Mouse (Mus musculus) monocyte, adult 5-6 weeks (primary cell): ENCODE measurements around the gene Alox12e. TPM values are rescaled to one million over a fixed set of nuclear protein-coding genes. Genes with fewer than 3 reads are reported as not detected.
A peak's percentile ranks its signal among the peaks of the same experiment; 100 is the strongest.

ENCODE experiments used
- ATAC-seq: fragments of 153-309, 156-312 bp; replicated peaks from 2 replicates; pipeline ENCODE4 v1.8.0; 2017; ENCODE audit warnings: mild to moderate bottlenecking; ENCODE audit not compliant: low TSS enrichment, insufficient number of reproducible peaks, severe bottlenecking, poor library complexity, low FRiP score
- total RNA-seq: library from RNA; stranded (forward); fragments of 200-1000, 200-491, 200-594 nt; gene quantifications from 3 replicates; pipeline ENCODE4 v1.2.3, GENCODE M21; 2017

Gene Alox12e
- total RNA-seq, 1 experiment from 2014 or later, result not detected

- ATAC-seq, result no peak
Measured at GRCm38 (mm10) chr11:70291235-70291634, 31.2 kb downstream of the Alox12e start.

DNA sequence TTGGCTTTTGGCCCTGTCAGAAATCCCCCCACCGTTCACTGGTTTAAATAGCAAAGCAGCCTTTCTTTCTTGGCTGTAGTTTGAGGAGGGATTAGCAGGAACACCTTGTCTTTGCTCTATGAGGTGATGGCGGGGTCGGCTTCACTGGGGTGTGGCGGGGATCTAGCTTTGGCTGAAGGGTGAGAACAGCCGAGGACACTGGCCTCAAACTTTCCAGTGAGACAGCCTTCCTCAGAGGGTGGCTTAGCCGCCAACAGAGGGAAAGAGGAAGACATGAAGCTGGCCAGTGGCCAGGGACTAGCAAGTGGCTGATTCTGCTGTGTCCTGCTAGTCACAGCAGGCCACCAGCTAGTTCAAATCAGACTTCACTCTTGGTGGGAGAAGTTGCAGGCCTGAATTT lies 33.2 kb downstream of the Alox12e start:
- ATAC-seq, result no peak

GRCm38 (mm10) chr11:70288102-70288501 lies 34.3 kb downstream of the Alox12e start:
- ATAC-seq, result no peak

DNA sequence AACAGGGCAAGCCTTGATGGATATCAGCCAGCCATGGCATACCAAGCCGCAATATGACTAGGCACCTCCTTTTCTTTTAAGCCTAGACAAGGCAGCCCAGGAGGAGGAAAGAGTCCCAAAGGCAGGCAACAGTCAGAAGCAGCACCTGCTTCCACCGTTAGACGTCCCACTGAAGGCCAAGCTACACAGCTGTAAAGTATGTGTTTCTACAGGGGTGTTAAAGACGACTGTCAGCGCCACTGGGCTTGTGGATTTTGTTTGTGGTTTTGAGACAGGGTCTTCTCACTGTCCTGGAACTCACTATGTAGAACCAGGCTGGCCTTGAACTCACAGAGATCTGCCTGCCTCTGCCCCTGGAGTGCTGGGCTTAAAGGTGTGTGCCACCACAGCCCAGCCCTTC lies 36.7 kb downstream of the Alox12e start:
- ATAC-seq, result no peak

DNA sequence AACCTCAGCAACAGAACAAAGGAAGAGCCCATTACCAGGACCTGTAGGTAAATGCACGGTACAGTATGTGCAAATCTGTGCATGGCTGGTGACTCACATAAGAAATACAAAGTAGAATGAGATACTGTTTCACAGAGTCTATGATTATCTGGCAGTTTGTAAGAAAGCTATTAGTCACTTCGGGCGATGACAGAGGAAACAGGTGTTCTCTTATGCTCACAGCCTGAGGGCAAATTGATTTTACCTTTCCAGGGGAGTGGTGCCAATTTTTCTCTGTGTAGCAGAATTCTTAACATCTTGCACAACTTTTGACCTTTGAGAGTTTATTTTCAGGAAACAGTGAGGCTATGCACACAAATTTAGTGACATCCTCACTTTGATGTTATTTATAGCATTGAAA lies 37.7 kb downstream of the Alox12e start:
- no peak for ATAC-seq

GRCm38 (mm10) chr11:70283666-70284065 lies 38.8 kb downstream of the Alox12e start:
- ATAC-seq, result no peak

DNA sequence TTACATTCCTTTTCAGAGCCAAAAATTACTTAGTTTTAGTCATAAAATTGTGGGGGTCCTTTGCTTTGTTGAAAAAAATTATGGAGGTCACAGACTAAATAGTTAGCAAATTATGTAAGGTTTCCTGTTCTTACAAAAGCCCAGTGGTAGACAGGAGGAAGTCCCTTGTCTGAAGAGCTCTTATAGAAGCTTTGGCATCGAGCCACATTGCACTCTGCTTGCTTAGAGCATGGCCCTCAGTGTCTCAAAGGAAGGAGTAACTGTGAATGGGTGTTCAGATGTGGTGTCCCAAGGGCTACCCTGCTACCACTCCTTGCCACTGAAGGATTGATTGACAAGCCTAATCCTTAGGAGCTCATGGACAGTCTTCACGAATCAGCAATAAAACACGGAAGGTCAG lies 42.0 kb downstream of the Alox12e start:
- ATAC-seq, result peak; percentile 66

- no peak for ATAC-seq
Measured at GRCm38 (mm10) chr11:70278961-70279360, 43.5 kb downstream of the Alox12e start.

GRCm38 (mm10) chr11:70271641-70272040 lies 50.8 kb downstream of the Alox12e start:
- no peak for ATAC-seq

- ATAC-seq, result no peak
Measured at GRCm38 (mm10) chr11:70266405-70266804, 56.0 kb downstream of the Alox12e start.

GRCm38 (mm10) chr11:70265819-70266218 lies 56.6 kb downstream of the Alox12e start:
- ATAC-seq, result no peak

Other genes starting within 250 kb of the Alox12e start
- 2.8 TPM in 1 of 3 replicates, not detected in the others for gene Asgr2, start 230.0 kb downstream of the Alox12e start, total RNA-seq
- gene Mgl2, start 192.3 kb downstream of the Alox12e start, total RNA-seq, result 0.38 to 0.39 TPM in 2 of 3 replicates, not detected in the other
- gene Clec10a, start 166.4 kb downstream of the Alox12e start, total RNA-seq, result 5.3 to 21.7 TPM (median 15.6 TPM) in 3 replicates
- not detected in 3 replicates for gene Slc16a11, start 109.9 kb downstream of the Alox12e start, total RNA-seq
- gene Slc16a13, start 101.6 kb downstream of the Alox12e start, total RNA-seq, result 1.9 to 11.0 TPM (median 3.1 TPM) in 3 replicates
- not detected in 3 replicates for gene Bcl6b, start 92.8 kb downstream of the Alox12e start, total RNA-seq
- 8.1 to 28.1 TPM (median 18.3 TPM) in 3 replicates for gene 0610010K14Rik, start 84.7 kb downstream of the Alox12e start, total RNA-seq
- gene Gm21988, start 82.8 kb downstream of the Alox12e start, total RNA-seq, result 3.3 to 5.8 TPM in 2 of 3 replicates, not detected in the other
- 17.5 to 31.1 TPM (median 23.2 TPM) in 3 replicates for gene Rnasek, start 82.8 kb downstream of the Alox12e start, total RNA-seq
- 0.85 to 26.1 TPM (median 1.6 TPM) in 3 replicates for gene Alox12, start 67.3 kb downstream of the Alox12e start, total RNA-seq
- gene Alox15, start 29.4 kb upstream of the Alox12e start, total RNA-seq, result 1.6 to 43.2 TPM (median 41.4 TPM) in 3 replicates
- 1.6 to 4.9 TPM (median 2.1 TPM) in 3 replicates for gene Pelp1, start 87.4 kb upstream of the Alox12e start, total RNA-seq
- 94.2 to 148 TPM (median 113 TPM) in 3 replicates for gene Arrb2, start 110.0 kb upstream of the Alox12e start, total RNA-seq
- 37.7 to 56.2 TPM (median 52.1 TPM) in 3 replicates for gene Med11, start 129.3 kb upstream of the Alox12e start, total RNA-seq
- 0.21 TPM in 1 of 3 replicates, not detected in the others for gene Zmynd15, start 136.8 kb upstream of the Alox12e start, total RNA-seq
- gene Cxcl16, start 137.4 kb upstream of the Alox12e start, total RNA-seq, result 1.6 to 3.5 TPM (median 2.8 TPM) in 3 replicates
- not detected in 3 replicates for gene Tm4sf5, start 182.6 kb upstream of the Alox12e start, total RNA-seq
- not detected in 3 replicates for gene Vmo1, start 192.0 kb upstream of the Alox12e start, total RNA-seq
- gene Gltpd2, start 196.6 kb upstream of the Alox12e start, total RNA-seq, result not detected in 3 replicates
- gene Psmb6, start 202.7 kb upstream of the Alox12e start, total RNA-seq, result 181 to 224 TPM (median 209 TPM) in 3 replicates
- gene Gm40193, start 210.3 kb upstream of the Alox12e start, total RNA-seq, result not detected in 3 replicates
- 5.1 to 22.0 TPM (median 11.1 TPM) in 3 replicates for gene Pld2, start 217.4 kb upstream of the Alox12e start, total RNA-seq
- gene Mink1, start 240.3 kb upstream of the Alox12e start, total RNA-seq, result 50.8 to 81.3 TPM (median 55.8 TPM) in 3 replicates